Mouse (Mus musculus): ENCODE data around the gene Hist1h2bf.
"Not testable (repeated sequence)": the region's sequence is repeated elsewhere in the genome, so short reads cannot be mapped to it uniquely, and the experiment has no call there.

Hist1h2bf gene

DNA sequence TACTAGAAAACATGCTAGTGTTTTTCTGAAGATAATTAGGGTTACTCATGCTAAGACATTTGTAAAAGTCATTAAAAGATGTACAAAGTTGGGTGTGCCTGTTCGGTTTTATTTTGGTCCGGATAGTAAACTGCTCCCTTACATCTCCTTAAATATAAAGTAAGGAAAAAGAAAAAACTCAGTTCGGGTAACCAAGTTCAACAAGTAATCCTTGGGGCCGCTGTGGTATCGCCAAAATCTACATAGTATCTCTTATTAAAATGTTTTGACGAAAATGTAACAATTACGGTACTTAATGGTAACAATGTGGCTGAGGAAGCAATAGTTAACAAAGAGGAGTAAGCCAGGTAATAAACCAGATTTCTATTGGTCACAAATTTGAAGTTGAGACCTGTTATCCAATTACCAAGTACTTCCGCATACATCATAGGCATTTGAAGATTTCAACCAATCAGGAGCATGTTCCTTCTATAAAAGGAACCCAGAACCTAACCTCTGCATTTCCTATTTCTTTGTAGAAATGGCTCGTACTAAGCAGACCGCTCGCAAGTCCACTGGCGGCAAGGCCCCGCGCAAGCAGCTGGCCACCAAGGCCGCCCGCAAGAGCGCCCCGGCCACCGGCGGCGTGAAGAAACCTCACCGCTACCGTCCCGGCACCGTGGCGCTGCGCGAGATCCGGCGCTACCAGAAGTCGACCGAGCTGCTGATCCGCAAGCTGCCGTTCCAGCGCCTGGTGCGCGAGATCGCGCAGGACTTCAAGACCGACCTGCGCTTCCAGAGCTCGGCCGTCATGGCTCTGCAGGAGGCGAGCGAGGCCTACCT is 29.8 kb downstream of the Hist1h2bf start, which contains the start of gene Hist1h3f:
Gene Hist1h3f (plus strand): TSS at position 88 of the 822 bp plus-strand sequence.
- peak; percentile 60 to 67 for DNase-seq (ENCODE audit: low spot score in 2 of 2)

DNA sequence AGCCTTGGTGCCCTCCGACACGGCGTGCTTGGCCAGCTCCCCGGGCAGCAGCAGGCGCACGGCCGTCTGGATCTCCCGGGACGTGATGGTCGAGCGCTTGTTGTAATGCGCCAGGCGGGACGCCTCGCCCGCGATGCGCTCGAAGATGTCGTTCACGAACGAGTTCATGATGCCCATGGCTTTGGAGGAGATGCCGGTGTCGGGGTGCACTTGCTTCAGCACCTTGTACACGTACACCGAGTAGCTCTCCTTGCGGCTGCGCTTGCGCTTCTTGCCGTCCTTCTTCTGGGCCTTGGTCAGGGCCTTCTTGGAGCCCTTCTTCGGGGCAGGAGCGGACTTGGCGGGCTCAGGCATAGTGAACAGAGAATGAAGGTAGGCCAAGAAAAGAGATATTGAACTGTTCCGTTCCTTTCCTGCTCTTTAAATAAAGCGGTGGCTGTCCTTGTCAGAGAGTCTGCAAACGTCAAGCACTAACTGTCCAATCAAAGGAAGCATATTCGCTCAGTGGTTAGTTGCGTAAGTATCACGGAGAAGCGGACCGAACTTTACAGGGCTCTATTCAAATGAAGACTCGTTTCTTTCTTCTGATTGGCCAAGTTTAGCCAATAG is 30.9 kb downstream of the Hist1h2bf start, which contains the start of gene Hist1h2bh:
Gene Hist1h2bh (minus strand): TSS at position 394 of the 609 bp plus-strand sequence.
- DNase-seq (ENCODE audit: low spot score in 2 of 2), result peak; percentile 60 to 69

GRCm38 (mm10) chr13:23542225-23542980 is 31.6 kb downstream of the Hist1h2bf start:
- DNase-seq (ENCODE audit: low spot score in 2 of 2), result not testable (repeated sequence)

DNA sequence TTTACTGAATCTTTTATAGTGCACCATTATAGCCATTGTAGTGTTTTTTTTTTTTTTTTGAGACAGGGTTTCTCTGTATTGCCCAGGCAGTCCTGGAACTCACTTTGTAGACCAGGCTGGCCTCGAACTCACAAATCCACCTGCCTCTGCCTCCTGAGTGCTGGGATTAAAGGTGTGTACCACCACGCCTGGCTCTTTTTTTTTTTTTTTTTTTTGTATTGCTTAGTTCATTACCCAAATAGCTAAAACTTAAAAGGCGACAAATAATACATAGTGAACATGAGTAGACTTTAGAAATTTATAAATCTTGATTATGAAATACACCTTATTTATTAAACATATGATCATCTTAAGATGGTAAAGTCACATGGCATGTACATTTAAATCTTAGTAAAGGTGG is 32.5 kb downstream of the Hist1h2bf start:
- DNase-seq (ENCODE audit: low spot score in 2 of 2), result no peak

DNA sequence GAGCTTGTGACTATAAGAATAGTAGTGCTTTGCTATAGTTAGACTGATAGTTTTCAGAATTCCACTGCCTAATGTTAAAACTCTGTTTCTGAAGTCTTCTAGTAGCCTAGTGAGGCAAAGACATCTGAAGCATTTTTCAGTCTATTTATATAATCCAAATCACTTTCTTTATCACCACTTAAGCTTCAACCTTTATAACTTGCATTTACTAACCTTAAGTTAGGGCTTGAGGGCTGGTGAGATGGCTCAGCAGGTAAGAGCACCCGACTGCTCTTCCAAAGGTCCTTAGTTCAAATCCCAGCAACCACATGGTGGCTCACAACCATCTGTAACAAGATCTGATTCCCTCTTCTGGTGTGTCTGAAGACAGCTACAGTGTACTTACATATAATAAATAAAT is 34.2 kb downstream of the Hist1h2bf start:
- DNase-seq (ENCODE audit: low spot score in 2 of 2), result not testable (repeated sequence)

GRCm38 (mm10) chr13:23538249-23538648 is 35.7 kb downstream of the Hist1h2bf start:
- DNase-seq (ENCODE audit: low spot score in 2 of 2), result no peak

DNA sequence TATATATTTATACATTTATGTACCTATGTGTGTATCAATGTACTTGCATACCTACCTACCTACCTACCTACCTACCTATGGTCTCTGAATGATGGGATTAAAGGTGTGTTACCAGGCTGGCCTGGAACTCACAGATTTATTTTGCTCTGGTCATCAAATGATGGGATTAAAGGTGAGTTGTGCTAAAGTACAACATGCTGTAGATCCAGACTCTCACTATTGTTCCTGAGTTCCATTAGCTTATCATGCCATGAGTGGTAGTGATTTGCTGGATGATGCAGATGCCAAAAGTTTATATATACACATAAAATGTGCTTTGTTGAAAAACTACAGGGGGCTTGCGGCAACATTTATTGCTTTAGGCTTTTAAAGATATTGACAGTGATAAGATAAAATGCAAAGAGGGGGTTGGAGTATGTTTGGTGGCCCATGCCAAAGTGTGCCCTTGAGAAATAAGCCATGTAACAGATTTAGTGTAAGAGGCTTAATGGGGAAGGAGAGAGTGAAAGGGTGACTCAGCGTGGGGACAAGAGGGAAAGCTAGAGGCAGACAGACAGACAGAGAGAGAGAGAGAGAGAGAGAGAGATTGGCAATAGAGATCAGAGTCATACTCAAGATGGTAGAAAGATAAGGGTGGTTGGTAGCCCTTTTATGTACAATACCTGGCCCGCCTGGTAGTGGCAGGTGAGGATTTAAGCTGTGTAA is 36.8 kb downstream of the Hist1h2bf start:
- no peak for DNase-seq (ENCODE audit: low spot score in 2 of 2)

DNA sequence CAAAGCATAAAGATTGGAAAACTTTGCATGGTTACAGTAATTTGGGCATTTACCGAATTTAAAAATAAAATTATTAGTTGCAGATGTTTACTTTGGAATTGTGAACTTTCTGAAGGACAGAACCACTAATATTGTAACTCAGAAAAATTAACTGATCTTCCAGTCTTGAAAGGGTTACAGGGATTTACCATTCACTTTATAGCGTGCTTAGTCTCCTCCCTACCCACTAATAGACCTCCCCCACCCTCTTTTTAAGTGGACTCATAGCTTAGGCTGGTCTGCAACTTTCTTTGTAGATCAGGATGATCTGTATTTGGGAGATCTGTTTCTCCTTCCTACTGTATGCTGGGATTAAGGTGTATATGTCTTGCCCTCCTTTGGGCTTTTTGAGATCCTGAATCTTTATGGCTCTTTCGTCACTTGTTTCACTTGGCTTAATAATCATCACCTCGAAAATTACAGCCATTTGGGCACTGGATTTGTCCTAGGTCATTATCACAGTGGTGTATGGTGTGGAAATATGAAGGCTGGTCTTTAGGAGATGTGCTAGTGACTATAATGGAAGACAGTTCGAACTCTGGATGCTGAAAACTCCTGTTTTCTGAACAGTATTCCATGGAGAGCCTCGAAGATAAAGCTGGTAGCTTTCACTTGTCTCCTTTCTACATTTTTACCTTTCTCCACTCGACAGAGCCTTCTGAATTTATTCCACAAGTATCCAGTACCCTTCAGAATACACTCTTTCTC is 37.7 kb downstream of the Hist1h2bf start:
- DNase-seq (ENCODE audit: low spot score in 2 of 2), result no peak

DNA sequence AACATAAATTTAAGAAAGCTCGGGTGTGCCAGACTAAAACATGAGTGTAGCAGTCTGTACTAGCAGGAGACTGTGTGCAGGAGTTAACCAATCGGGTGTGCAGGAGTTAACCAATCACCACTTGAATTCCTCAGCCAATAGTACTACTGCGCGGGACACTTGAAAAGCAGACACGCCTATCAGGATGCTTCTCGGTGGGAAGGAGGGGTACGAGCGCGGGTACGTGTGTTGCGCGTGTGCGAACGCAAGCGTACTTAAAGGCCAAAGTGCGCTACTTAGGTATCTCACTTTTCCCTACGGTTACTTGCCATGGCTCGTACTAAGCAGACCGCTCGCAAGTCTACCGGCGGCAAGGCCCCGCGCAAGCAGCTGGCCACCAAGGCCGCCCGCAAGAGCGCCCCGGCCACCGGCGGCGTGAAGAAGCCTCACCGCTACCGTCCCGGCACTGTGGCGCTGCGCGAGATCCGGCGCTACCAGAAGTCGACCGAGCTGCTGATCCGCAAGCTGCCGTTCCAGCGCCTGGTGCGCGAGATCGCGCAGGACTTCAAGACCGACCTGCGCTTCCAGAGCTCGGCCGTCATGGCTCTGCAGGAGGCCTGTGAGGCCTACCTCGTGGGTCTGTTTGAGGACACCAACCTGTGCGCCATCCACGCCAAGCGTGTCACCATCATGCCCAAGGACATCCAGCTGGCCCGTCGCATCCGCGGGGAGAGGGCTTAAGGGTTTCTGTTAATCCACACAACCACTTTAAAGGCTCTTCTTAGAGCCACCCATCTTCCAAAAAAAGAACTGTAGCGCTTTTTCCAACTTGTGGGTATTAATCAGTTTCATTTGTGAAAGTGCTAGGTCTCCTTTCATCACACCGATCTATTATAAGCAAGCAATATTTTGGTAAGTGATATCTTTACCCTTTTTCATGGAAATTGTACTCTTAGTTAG is 38.6 kb downstream of the Hist1h2bf start, which contains the start of gene Hist1h3g:
Gene Hist1h3g (plus strand): TSS at position 286 of the 939 bp plus-strand sequence.
- peak; percentile 89 to 90 for DNase-seq (ENCODE audit: low spot score in 2 of 2)

DNA sequence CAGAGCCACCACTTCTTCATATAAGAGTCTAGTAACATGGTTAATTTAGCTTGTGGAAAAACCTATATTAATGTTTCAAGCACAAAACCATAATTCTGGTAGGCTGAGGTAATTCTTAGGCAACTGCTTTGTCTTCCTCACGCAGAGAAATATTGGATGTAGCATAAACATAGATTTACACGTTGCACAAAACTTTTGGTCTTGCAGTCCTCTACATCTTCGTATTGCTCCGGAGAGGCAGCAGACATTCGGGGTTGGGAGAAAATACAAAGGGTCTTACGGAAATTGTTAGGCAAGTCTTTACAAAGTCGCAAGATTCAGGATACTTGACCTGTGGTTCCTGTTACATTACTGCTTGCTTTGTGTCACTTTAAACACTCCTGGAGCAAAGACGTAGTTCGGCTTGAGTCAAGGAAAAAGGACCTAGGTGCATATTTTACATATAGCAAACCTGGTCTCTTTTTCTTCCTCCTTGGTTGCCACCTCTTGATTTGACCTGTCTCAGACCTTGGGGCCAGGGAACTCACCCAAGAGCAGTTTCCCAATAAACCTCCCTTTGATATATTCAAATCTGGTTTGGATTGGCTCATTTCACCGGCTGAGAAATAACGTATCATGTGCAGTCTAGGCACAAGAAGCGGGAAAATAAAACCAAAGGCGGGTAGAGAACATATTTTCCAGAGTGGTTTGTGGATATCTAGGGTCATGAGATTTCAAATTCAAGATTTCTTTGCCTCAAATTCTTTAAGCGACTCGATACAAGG is 39.4 kb downstream of the Hist1h2bf start:
- DNase-seq (ENCODE audit: low spot score in 2 of 2), result no peak

DNA sequence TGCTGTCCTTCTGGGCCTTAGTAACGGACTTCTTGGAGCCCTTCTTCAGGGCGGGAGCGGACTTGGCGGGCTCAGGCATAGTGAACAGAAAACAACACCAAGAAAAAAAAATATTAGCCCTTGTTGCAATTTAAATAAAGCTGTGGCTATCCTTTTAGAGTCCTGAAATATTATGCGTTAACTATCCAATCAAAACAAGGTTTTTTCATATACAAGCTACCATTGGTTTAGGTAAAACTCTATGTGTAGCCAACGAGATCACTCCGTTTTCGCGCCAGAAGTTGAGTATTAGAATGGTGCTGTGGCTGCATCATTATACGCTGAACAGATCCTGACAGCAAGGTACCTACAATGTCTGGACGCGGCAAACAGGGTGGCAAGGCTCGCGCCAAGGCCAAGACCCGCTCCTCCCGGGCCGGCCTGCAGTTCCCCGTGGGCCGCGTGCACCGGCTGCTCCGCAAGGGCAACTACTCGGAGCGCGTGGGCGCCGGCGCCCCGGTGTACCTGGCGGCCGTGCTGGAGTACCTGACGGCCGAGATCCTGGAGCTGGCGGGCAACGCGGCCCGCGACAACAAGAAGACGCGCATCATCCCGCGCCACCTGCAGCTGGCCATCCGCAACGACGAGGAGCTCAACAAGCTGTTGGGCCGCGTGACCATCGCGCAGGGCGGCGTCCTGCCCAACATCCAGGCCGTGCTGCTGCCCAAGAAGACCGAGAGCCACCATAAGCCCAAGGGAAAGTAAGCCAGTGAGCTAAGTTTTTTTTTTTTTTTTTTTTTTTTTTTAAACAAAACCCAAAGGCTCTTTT is 40.2 kb downstream of the Hist1h2bf start, which contains the start of gene Hist1h2af:
Gene Hist1h2af (plus strand): TSS at position 347 of the 808 bp plus-strand sequence.
- peak; percentile 54 to 66 for DNase-seq (ENCODE audit: low spot score in 2 of 2)

GRCm38 (mm10) chr13:23532262-23533075 is 41.5 kb downstream of the Hist1h2bf start:
- DNase-seq (ENCODE audit: low spot score in 2 of 2), result no peak

- peak; percentile 96 to 97 for DNase-seq (ENCODE audit: low spot score in 2 of 2)
Observed at GRCm38 (mm10) chr13:23530901-23531875, 42.8 kb downstream of the Hist1h2bf start, which contains the start of gene Hist1h4h. Gene Hist1h4h, plus strand, starts transcription at chr13:23531050.

DNA sequence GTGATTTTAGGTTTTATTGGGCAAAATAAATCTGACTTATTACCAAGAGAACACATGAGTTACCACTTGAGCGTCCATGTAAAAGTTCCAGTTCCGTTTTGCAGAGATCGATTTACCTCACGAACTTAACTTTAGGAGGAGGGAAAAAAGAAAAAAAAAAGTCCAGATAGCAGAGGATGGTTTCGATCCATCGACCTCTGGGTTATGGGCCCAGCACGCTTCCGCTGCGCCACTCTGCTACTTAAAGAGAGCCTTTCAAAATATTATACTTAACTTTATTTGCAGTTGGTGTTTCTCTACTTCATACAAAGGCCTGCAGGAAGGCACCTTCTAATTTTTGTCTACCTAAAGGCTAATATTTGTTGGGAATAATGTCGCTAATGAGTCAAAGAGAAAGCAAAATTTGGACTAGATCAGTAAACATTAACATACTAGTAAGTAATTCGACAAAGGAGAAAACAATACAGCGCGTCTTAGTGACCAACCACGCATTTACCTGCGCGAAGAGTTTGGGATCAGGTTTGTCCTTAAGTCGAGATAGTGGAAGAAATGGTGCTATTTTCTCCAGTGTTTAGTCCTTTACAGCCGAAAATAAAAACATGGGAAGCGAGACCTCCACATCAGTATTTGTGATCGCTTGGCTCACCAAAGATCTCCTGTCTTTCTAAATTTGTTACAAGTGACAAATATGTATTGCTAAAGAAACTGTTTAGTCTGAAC is 43.7 kb downstream of the Hist1h2bf start:
- peak; percentile 54 to 76 for DNase-seq (ENCODE audit: low spot score in 2 of 2)

Measured in frontal cortex, postnatal 14 days (tissue).